Mouse (Mus musculus) hindbrain, embryonic 12.5 days (tissue): Measurements from ENCODE around the gene Slc4a1. TPM values are rescaled to one million over a fixed set of nuclear protein-coding genes. Genes with fewer than 3 reads are reported as not detected.
"Not testable (repeated sequence)": the region's sequence is repeated elsewhere in the genome, so short reads cannot be mapped to it uniquely, and the experiment has no call there.

Experiments
- ATAC-seq: fragments of 200-750 bp; cut with Nextera tagmentation; 2 replicates; pipeline ENCODE4 v1.8.0; 2017; ENCODE audit warnings: moderate TSS enrichment; ENCODE audit not compliant: low FRiP score
- H3K27ac ChIP-seq: fragments of 300-500 bp; sonication (generic); 2 replicates; pipeline ENCODE4 v1.5.1; 2016; ENCODE audit warnings: mild to moderate bottlenecking
- H3K27me3 ChIP-seq: fragments of 300-500 bp; sonication (generic); 2 replicates; pipeline ENCODE4 v1.6.1; 2016; ENCODE audit warnings: mild to moderate bottlenecking
- H3K36me3 ChIP-seq: fragments of 300-500 bp; sonication (generic); 2 replicates; pipeline ENCODE4 v1.6.1; 2016; ENCODE audit warnings: mild to moderate bottlenecking
- H3K4me1 ChIP-seq: fragments of 300-500 bp; sonication (generic); 2 replicates; pipeline ENCODE4 v1.6.1; 2016
- H3K4me2 ChIP-seq: fragments of 300-500 bp; sonication (generic); replicated peaks from 2 replicates; pipeline ENCODE4 v1.6.1; 2016; ENCODE audit warnings: mild to moderate bottlenecking
- H3K4me3 ChIP-seq: fragments of 300-500 bp; sonication (generic); 2 replicates; pipeline ENCODE4 v1.5.1; 2016; ENCODE audit warnings: mild to moderate bottlenecking
- H3K9ac ChIP-seq: fragments of 300-500 bp; sonication (generic); 2 replicates; pipeline ENCODE4 v1.6.1; 2016; ENCODE audit warnings: mild to moderate bottlenecking, moderate library complexity
- H3K9me3 ChIP-seq: fragments of 300-500 bp; sonication (generic); replicated peaks from 2 replicates; pipeline ENCODE4 v1.6.1; 2016; ENCODE audit warnings: mild to moderate bottlenecking
- WGBS: fragments of 180-500 bp; shearing (Covaris S2); methylation state at CpG from one replicate; pipeline ENCODE4 v1.1.7; 2016; 5-methylcytosine and 5-hydroxymethylcytosine counted together
- polyA plus RNA-seq: library from polyadenylated mRNA; unstranded; fragments of >200 nt; fragmentation: Nextera tagmentation; extraction: Ambion mirVana; gene quantifications from 2 replicates; pipeline ENCODE4 v1.2.1, GENCODE M21; 2016

Slc4a1 gene
- polyA plus RNA-seq, 1 experiment from 2014 or later, result 33.5 TPM

DNA sequence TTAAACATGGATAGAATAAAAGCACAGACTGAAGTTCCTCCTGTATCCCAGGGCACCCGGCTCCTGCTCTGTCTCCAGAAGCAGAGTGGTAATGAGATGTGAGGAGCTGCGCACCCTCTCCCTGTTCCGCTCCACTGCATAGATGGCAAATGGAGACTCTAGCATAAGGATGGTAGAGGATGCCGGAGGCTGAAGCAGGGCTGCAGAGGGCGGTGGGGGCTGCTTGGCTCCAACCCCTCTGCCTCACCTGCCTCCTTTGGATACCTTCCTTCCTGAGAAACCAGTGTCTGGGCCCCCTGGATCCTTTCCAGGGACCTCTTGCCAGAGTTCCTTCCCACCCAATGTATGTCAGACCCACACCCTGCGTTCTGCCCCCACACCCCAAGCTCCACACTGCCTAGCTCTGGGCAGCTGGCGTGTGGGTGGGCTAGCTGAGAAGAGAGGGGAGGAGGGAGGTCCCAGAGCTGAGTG is 30.7 kb upstream of the Slc4a1 start:
- Histone ChIP-seq H3K9me3 (no peaks in the 10 kb centered on the region), H3K4me3 (peak overlapping the region; percentile 76), H3K27ac (peak overlapping the region; percentile 95; the same call in 1 of the 2 replicates), H3K4me2 (peak overlapping the region; percentile 62), H3K9ac (peak overlapping the region; percentile 45; the same call in 1 of the 2 replicates), H3K27me3 (peaks cover 34% of the 10 kb centered on the region), H3K4me1 (peaks cover 83% of the 10 kb centered on the region), H3K36me3 (peaks cover 18% of the 10 kb centered on the region)
- ATAC-seq, result no peak
- WGBS, result 70% methylated on average over 7 of the region's 7 CpGs

DNA sequence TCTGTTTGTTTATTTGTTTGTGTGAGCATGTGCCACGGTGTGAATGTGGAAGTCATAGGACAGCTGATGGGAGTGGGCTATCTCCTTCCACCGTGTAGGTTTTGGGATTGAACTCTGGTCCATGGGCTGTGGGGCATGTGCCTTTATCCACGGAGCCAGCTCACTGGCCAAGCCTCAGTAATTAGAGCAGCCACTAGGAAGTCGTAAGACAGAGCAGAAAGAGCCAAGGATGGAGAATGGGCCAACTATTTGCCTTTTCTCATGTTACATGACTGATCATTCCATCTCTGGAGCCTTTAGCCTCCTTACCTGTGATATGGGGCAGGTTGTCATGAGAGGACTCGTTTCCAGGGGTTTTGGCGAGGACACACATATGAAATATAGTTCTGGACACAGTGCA is 30.3 kb upstream of the Slc4a1 start:
- peaks cover 14% of the 10 kb centered on the region for H3K36me3 ChIP-seq
- peak overlapping the region; percentile 95; the same call in 1 of the 2 replicates for H3K27ac ChIP-seq
- ATAC-seq, result no peak
- H3K9me3 ChIP-seq, result no peaks in the 10 kb centered on the region
- WGBS, result 65% methylated on average over 6 of the region's 6 CpGs
- H3K4me2 ChIP-seq, result peak overlapping the region; percentile 62
- peaks cover 80% of the 10 kb centered on the region for H3K4me1 ChIP-seq
- peak overlapping the region; percentile 76 for H3K4me3 ChIP-seq
- H3K27me3 ChIP-seq, result peaks cover 34% of the 10 kb centered on the region
- H3K9ac ChIP-seq, result peak overlapping the region; percentile 87

DNA sequence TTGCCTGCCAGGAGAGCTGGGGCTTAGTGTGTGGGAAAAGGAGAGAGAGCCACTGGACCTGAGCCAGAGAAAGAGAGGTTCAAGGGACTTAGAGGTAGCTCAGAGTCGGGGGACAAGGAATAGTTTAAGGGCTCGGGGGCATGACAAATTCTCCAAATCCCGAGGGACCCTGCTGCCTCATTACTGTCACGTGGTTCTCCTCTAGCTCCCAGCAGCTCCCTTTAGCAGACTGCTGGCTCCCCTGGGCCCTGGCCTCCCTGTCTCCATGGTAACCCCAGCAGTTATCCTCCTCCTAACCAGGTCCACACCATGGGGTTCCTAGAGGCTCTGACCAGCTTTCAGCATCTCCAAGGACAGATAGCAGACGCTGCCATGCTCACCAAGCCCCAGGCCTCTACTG is 29.2 kb upstream of the Slc4a1 start:
- H3K4me1 ChIP-seq, result peaks cover 74% of the 10 kb centered on the region
- WGBS, result 2% methylated on average over 5 of the region's 5 CpGs
- peak; percentile 41 for ATAC-seq
- H3K27ac ChIP-seq, result peak overlapping the region; percentile 95
- H3K4me2 ChIP-seq, result peak overlapping the region; percentile 62
- peaks cover 29% of the 10 kb centered on the region for H3K27me3 ChIP-seq
- H3K36me3 ChIP-seq, result peaks cover 4% of the 10 kb centered on the region; the same call in 1 of the 2 replicates
- peak overlapping the region; percentile 76 for H3K4me3 ChIP-seq
- no peaks in the 10 kb centered on the region for H3K9me3 ChIP-seq
- H3K9ac ChIP-seq, result peak overlapping the region; percentile 87

DNA sequence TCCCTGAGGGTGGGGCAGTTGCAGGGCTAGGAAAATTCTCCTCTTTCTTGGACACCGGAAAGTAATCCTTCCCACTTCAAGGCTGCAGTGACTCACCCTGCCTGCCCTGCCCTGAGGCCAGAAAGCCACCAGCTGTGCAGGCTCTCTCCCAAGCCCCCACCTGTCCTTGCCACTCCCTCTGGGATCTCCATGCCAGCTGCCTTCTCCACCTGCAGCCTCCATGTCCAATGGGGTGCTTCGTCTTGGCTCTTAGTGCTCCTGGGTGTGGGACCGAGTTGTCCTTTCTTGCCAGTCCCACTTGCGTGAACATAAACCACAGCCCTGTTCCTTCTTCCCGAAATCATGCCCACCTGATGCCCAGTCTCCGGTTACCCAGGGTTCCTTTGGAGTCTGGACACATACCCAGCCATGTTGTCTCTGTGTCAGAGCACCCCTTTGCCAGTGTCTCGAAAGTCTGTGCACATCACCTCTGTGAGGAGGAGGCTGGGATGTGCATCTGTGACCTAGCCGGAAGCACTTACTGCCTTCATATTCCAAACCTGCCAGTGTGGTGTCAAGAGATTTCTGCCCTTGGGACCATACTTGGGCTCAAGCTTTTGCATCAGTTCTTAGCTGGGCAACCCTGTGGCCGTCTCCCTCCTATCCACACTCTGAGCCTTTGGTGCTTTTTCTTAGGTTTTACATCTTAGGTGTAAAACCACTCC is 28.6 kb upstream of the Slc4a1 start:
- H3K9me3 ChIP-seq, result no peaks in the 10 kb centered on the region
- peaks cover 22% of the 10 kb centered on the region for H3K27me3 ChIP-seq
- no peak for ATAC-seq
- H3K36me3 ChIP-seq, result no peaks in the 10 kb centered on the region
- H3K4me2 ChIP-seq, result peak overlapping the region; percentile 62
- peaks cover 67% of the 10 kb centered on the region for H3K4me1 ChIP-seq
- WGBS, result 71% methylated on average over 9 of the region's 9 CpGs
- peak overlapping the region; percentile 95 for H3K27ac ChIP-seq
- H3K4me3 ChIP-seq, result peak overlapping the region; percentile 76
- peak overlapping the region; percentile 87 for H3K9ac ChIP-seq

DNA sequence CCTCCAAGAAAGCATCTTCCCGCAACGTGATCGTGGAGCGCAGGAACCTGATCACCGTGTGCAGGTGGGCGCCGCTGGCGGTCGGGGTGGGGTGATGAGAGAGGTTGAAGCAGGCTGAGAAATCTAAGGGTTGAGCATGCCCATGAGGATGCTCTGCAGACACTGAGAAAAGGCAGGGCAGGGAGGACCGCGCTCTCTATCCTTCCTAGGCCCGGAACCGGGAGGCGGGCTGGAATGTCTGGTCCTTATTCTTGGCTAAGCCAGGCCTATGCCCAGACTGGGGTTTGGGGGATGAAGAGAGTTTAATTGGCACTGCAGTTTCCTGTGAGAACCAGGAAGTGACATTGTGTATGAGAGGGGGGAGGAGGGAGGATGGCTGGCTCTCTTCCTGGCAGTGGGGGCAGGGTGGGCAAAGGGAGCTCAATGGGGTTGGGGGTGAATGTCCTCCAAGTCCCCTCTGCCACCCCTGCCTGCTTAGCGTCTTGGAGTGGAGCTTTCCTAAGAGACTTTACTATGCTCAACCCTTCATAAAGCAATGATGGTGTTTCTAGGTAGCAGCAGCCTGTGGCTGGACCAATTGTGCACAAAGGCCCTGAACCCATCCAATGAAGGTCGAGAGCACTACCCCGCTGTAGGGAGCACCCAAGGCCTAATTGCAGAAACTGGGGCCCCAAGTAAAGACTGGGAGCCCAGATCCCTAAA is 27.9 kb upstream of the Slc4a1 start:
- Histone ChIP-seq H3K27ac (peak overlapping the region; percentile 95), H3K4me2 (peak overlapping the region; percentile 62), H3K9me3 (no peaks in the 10 kb centered on the region), H3K4me3 (peak overlapping the region; percentile 76), H3K27me3 (peaks cover 15% of the 10 kb centered on the region), H3K36me3 (no peaks in the 10 kb centered on the region), H3K4me1 (peaks cover 60% of the 10 kb centered on the region), H3K9ac (peak overlapping the region; percentile 87)
- ATAC-seq, result peak; percentile 58
- WGBS, result 8% methylated on average over 17 of the region's 17 CpGs

DNA sequence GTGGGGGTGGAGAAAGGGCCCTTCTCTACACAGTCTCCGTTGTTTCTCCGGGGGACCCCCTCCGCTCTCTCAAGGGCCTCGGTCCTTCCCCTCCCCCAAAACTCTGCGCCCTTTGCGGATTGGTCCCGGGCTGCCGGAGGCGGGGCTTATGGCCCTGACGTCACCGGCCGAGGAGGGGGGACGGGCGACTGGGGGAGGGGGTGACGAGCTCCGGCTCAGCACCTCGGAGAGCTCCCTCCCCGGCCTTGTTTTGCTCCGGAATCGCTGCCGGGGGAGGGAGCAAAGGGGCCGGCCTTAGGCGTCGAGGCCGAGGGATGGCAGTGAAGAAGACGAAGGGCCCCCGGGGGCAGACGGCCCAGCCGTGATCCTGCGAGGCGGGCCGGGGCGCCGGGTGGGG is 27.2 kb upstream of the Slc4a1 start, which contains the start of gene Rundc3a:
TSS of gene Rundc3a (plus strand) at position 166 of the 397 bp plus-strand sequence.
- H3K36me3 ChIP-seq, result no peaks in the 10 kb centered on the region
- peak within 1 kb of the TSS; percentile 62 for H3K4me2 ChIP-seq
- no peaks in the 10 kb centered on the region for H3K9me3 ChIP-seq
- peak within 1 kb of the TSS; percentile 76 for H3K4me3 ChIP-seq
- H3K4me1 ChIP-seq, result peaks cover 55% of the 10 kb centered on the region
- ATAC-seq, result peak; percentile 90
- 0% methylated on average over 33 of the region's 34 CpGs for WGBS
- H3K27me3 ChIP-seq, result peaks cover 11% of the 10 kb centered on the region
- H3K27ac ChIP-seq, result peak within 1 kb of the TSS; percentile 95
- peak within 1 kb of the TSS; percentile 87 for H3K9ac ChIP-seq

DNA sequence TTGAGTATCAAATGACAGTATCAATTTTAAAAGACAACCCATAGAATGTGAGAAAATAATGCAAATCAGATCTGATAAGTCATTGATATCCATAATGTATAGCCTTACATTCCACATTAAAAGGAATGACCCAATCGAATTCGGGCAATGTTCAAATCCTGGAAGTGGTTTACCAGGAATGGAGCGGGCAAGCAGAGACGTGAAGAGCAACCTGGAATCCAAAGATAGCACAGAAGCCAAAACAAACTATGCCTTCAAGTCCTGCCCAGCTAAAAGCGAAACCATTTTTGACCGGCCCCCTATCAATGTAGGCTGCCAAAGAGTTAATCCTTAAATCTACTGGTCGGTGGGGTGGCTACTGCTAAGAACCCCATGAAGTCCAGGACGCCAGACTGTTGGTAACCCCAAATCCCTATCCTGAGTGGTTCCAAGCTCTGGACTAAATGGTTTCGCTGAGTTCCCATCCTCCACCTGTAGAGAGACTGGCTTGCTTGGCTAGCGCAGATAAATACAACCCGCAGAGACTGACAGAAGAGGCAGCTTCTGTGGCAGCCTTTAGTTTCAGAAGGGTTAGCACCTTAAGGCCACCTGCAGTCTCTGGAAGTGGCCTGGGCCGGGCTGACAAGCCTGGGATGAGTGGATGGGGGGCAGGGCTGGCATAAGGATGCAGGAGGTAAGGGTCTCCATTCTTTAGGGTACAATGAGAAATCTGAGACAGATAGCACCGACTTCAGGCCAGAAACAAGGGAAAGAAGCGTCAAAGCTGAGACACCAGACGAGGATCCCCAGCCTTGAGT is 26.6 kb upstream of the Slc4a1 start:
- Histone ChIP-seq H3K9ac (peak overlapping the region; percentile 87), H3K4me2 (peak overlapping the region; percentile 62), H3K4me1 (peaks cover 49% of the 10 kb centered on the region), H3K9me3 (no peaks in the 10 kb centered on the region), H3K36me3 (no peaks in the 10 kb centered on the region), H3K27ac (peak overlapping the region; percentile 95), H3K4me3 (peak overlapping the region; percentile 76), H3K27me3 (peaks cover 5% of the 10 kb centered on the region)
- ATAC-seq, result peak; percentile 49
- 18% methylated on average over 15 of the region's 15 CpGs for WGBS

DNA sequence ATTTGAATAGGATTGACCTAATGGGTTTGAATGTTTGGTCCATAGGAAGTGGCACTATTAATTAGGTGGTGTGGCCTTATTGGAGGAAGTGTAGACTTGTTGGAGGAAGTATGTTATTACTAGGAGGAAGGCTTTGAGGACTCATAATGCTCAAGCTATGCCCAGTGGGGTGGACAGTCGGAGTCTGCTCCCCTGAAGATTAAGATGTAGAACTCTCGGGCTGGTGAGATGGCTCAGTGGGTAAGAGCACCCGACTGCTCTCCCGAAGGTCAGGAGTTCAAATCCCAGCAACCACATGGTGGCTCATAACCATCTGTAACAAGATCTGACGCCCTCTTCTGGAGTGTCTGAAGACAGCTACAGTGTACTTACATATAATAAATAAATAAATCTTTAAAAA is 23.4 kb upstream of the Slc4a1 start:
- not testable (repeated sequence) for H3K4me3 ChIP-seq, H3K36me3 ChIP-seq, ATAC-seq, H3K9me3 ChIP-seq, H3K27me3 ChIP-seq, H3K9ac ChIP-seq, H3K4me2 ChIP-seq, H3K27ac ChIP-seq
- 80% methylated on average over 4 of the region's 5 CpGs for WGBS
- H3K4me1 ChIP-seq, result peaks cover 17% of the 10 kb centered on the region

DNA sequence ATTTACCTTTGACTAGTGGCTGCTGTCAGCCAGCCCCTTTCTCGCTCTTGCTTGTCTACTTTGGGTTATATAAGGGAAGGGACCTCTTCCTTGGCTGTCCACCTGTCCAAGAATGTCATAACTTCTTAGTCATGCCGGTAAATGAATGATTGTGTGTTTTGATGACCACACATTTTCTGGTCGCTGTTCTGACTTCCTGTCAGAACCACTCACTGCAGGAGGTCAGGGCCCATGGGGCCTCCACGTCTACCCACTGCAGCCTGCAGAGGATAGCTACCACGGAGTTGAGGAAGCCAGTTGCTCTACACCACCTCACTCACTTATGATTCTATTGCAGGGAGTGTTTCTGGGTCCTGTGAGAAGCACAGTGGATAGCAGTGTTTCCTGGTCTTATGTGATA is 20.1 kb upstream of the Slc4a1 start:
- WGBS, result 68% methylated on average over 5 of the region's 5 CpGs
- no peaks in the 10 kb centered on the region for H3K4me1 ChIP-seq
- no peak overlapping the region for H3K4me3 ChIP-seq
- no peaks in the 10 kb centered on the region for H3K9me3 ChIP-seq
- no peak for ATAC-seq
- no peak overlapping the region for H3K27ac ChIP-seq
- no peaks in the 10 kb centered on the region for H3K36me3 ChIP-seq
- 0 out of 2 replicates have a peak, but pooled peaks cover 4% of the 10 kb centered on the region for H3K27me3 ChIP-seq
- H3K9ac ChIP-seq, result no peak overlapping the region
- H3K4me2 ChIP-seq, result no peak overlapping the region

DNA sequence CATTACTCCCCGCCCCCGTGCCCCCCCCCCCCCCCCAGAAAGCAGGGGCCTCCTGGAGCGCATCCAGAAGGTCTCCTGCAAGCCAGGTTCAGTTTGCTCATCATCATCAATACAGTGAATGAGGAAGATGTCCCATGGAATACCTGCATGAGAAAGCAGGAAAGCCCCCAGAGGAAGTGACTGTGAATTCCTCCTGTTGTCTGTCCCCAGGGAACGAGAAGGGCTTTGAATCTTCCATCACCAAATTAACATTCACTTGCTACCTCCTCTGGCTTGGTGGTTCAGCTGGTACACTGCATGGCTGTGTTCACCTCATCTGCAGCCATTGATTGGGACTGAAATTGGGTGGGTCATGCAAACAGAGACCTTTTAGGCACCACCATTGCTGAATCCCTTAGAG is 19.1 kb upstream of the Slc4a1 start:
- Histone ChIP-seq H3K4me2 (no peak overlapping the region), H3K27me3 (no peaks in the 10 kb centered on the region), H3K9ac (no peak overlapping the region), H3K4me3 (no peak overlapping the region), H3K9me3 (no peaks in the 10 kb centered on the region), H3K27ac (no peak overlapping the region), H3K4me1 (no peaks in the 10 kb centered on the region), H3K36me3 (no peaks in the 10 kb centered on the region)
- ATAC-seq, result no peak
- WGBS, result 63% methylated on average over 4 of the region's 4 CpGs

DNA sequence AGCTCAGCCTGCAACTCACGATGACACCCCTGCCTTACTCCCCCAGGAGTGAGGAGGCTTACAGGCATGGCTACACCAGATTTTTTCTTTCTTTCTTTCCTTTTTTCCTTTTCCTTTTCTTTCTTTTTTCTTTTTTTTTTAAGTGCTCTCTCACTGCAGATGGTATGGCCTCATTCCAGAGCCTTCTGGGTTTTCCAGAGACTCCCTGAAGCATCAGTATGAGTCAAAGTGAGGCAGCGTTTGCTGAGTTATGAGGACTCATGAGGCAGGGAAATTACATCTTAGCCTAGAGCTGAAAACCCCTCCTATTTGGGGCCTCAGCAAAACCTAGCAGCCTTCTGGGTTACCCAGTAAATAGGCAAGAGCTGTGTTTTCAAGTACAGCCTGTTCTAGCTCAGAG is 18.4 kb upstream of the Slc4a1 start:
- no peaks in the 10 kb centered on the region for H3K36me3 ChIP-seq
- H3K9me3 ChIP-seq, result no peaks in the 10 kb centered on the region
- H3K27ac ChIP-seq, result no peak overlapping the region
- H3K27me3 ChIP-seq, result no peaks in the 10 kb centered on the region
- 81% methylated on average over 2 of the region's 2 CpGs for WGBS
- ATAC-seq, result no peak
- no peaks in the 10 kb centered on the region for H3K4me1 ChIP-seq
- no peak overlapping the region for H3K9ac ChIP-seq
- H3K4me3 ChIP-seq, result no peak overlapping the region
- H3K4me2 ChIP-seq, result no peak overlapping the region
